Mouse (Mus musculus) neural tube, embryonic 14.5 days (tissue): ENCODE data around the gene Tmem86a. TPM values are rescaled to one million over a fixed set of nuclear protein-coding genes. Genes with fewer than 3 reads are reported as not detected.

Source experiments
- ATAC-seq: fragments of 200-750 bp; cut with Nextera tagmentation; 2 replicates; pipeline ENCODE4 v1.8.0; 2017; ENCODE audit warnings: low read depth, mild to moderate bottlenecking, moderate TSS enrichment, moderate library complexity
- H3K27ac ChIP-seq: fragments of 300-500 bp; sonication (generic); 2 replicates; pipeline ENCODE4 v1.5.1; 2014; ENCODE audit warnings: low read depth, mild to moderate bottlenecking, control low read depth, low read length, moderate library complexity, mixed read lengths
- H3K27me3 ChIP-seq: fragments of 300-500 bp; sonication (generic); 2 replicates; pipeline ENCODE4 v1.6.1; 2014; ENCODE audit warnings: low read length; ENCODE audit not compliant: control insufficient read depth, insufficient read depth
- H3K36me3 ChIP-seq: fragments of 300-500 bp; sonication (generic); 2 replicates; pipeline ENCODE4 v1.6.1; 2014; ENCODE audit warnings: low read length, mixed read lengths; ENCODE audit not compliant: control insufficient read depth, insufficient read depth
- H3K4me1 ChIP-seq: fragments of 300-500 bp; sonication (generic); 2 replicates; pipeline ENCODE4 v1.6.1; 2014; ENCODE audit warnings: low read length; ENCODE audit not compliant: control insufficient read depth, insufficient read depth
- H3K4me2 ChIP-seq: fragments of 300-500 bp; sonication (generic); 2 replicates; pipeline ENCODE4 v1.6.1; 2014; ENCODE audit warnings: mild to moderate bottlenecking, low read depth, low read length, control low read depth
- H3K4me3 ChIP-seq: fragments of 300-500 bp; sonication (generic); 2 replicates; pipeline ENCODE4 v1.5.1; 2014; ENCODE audit warnings: low read depth, low read length, control low read depth, mixed read lengths
- H3K9ac ChIP-seq: fragments of 300-500 bp; sonication (generic); replicated peaks from 2 replicates; pipeline ENCODE4 v1.6.1; 2014; ENCODE audit warnings: low read depth, mild to moderate bottlenecking, control low read depth, low read length, mixed read lengths
- H3K9me3 ChIP-seq: fragments of 300-500 bp; sonication (generic); 2 replicates; pipeline ENCODE4 v1.6.1; 2016; ENCODE audit warnings: low read length; ENCODE audit not compliant: control insufficient read depth
- WGBS: fragments of 180-500 bp; shearing (Covaris S2); extraction: QIAGEN DNeasy Blood & Tissue Kit; methylation state at CpG from one replicate; pipeline ENCODE4 v1.1.7; 2014; 5-methylcytosine and 5-hydroxymethylcytosine counted together
- polyA plus RNA-seq: library from polyadenylated mRNA; unstranded; fragments of >200 nt; fragmentation: Nextera tagmentation; extraction: Ambion mirVana; gene quantifications from 2 replicates; pipeline ENCODE4 v1.2.1, GENCODE M21; 2014

Gene Tmem86a
- polyA plus RNA-seq, 1 experiment from 2014 or later: 15.4 TPM

- H3K9me3 ChIP-seq: no peaks in the 10 kb centered on the region
- ATAC-seq: no peak
- H3K27me3 ChIP-seq: no peaks in the 10 kb centered on the region
- peak overlapping the region; percentile 16; the same call in 1 of the 2 replicates for H3K9ac ChIP-seq
- H3K4me2 ChIP-seq: no peak overlapping the region
- no peaks in the 10 kb centered on the region for H3K4me1 ChIP-seq
- peaks cover 13% of the 10 kb centered on the region for H3K36me3 ChIP-seq
- H3K4me3 ChIP-seq: no peak overlapping the region
- no peak overlapping the region for H3K27ac ChIP-seq
- 66% methylated on average over 3 of the region's 3 CpGs for WGBS
Measured at GRCm38 (mm10) chr7:47080868-47081267, 30.5 kb downstream of the Tmem86a start.

- Histone ChIP-seq H3K36me3 (peaks cover 16% of the 10 kb centered on the region), H3K27ac (no peak overlapping the region), H3K4me2 (no peak overlapping the region), H3K9me3 (no peaks in the 10 kb centered on the region), H3K27me3 (no peaks in the 10 kb centered on the region), H3K9ac (peak overlapping the region; percentile 16; the same call in 1 of the 2 replicates), H3K4me3 (no peak overlapping the region), H3K4me1 (no peaks in the 10 kb centered on the region)
- no peak for ATAC-seq
- 51% methylated on average over 6 of the region's 6 CpGs for WGBS
Measured at GRCm38 (mm10) chr7:47081277-47081676, 30.9 kb downstream of the Tmem86a start.

GRCm38 (mm10) chr7:47085075-47085474 lies 34.7 kb downstream of the Tmem86a start:
- H3K9ac ChIP-seq: no peak overlapping the region
- no peak for ATAC-seq
- 72% methylated on average over 1 of the region's 1 CpGs for WGBS
- H3K4me1 ChIP-seq: no peaks in the 10 kb centered on the region
- H3K4me3 ChIP-seq: no peak overlapping the region
- H3K4me2 ChIP-seq: no peak overlapping the region
- H3K27me3 ChIP-seq: no peaks in the 10 kb centered on the region
- no peak overlapping the region for H3K27ac ChIP-seq
- peaks cover 26% of the 10 kb centered on the region for H3K36me3 ChIP-seq
- H3K9me3 ChIP-seq: no peaks in the 10 kb centered on the region

- no peak for ATAC-seq
- 73% methylated on average over 5 of the region's 5 CpGs for WGBS
Measured at GRCm38 (mm10) chr7:47093935-47094334, 43.5 kb downstream of the Tmem86a start.

GRCm38 (mm10) chr7:47094969-47095368 lies 44.6 kb downstream of the Tmem86a start:
- Histone ChIP-seq H3K4me2 (no peak overlapping the region), H3K4me3 (no peak overlapping the region), H3K9me3 (no peaks in the 10 kb centered on the region), H3K4me1 (no peaks in the 10 kb centered on the region), H3K27ac (no peak overlapping the region), H3K9ac (no peak overlapping the region), H3K27me3 (no peaks in the 10 kb centered on the region), H3K36me3 (peaks cover 5% of the 10 kb centered on the region; the same call in 1 of the 2 replicates)
- WGBS: 81% methylated on average over 2 of the region's 2 CpGs
- ATAC-seq: no peak

More at GRCm38 (mm10) chr7:47093935-47094334, 43.5 kb downstream of the Tmem86a start:
- Histone ChIP-seq H3K9me3 (no peaks in the 10 kb centered on the region), H3K27ac (no peak overlapping the region), H3K4me2 (no peak overlapping the region), H3K36me3 (peaks cover 7% of the 10 kb centered on the region; the same call in 1 of the 2 replicates), H3K4me3 (no peak overlapping the region), H3K27me3 (no peaks in the 10 kb centered on the region), H3K4me1 (no peaks in the 10 kb centered on the region), H3K9ac (no peak overlapping the region)

- Histone ChIP-seq H3K9me3 (no peaks in the 10 kb centered on the region), H3K27me3 (no peaks in the 10 kb centered on the region), H3K4me3 (no peak overlapping the region), H3K27ac (no peak overlapping the region), H3K9ac (no peak overlapping the region), H3K4me2 (no peak overlapping the region), H3K4me1 (no peaks in the 10 kb centered on the region), H3K36me3 (no peaks in the 10 kb centered on the region)
- WGBS: 63% methylated on average over 7 of the region's 7 CpGs
- no peak for ATAC-seq
Measured at GRCm38 (mm10) chr7:47098044-47098443, 47.6 kb downstream of the Tmem86a start.

- no peak for ATAC-seq
- no peak overlapping the region for H3K4me3 ChIP-seq
- H3K9ac ChIP-seq: no peak overlapping the region
- no peak overlapping the region for H3K27ac ChIP-seq
- H3K4me1 ChIP-seq: no peaks in the 10 kb centered on the region
- no peaks in the 10 kb centered on the region for H3K36me3 ChIP-seq
- H3K27me3 ChIP-seq: no peaks in the 10 kb centered on the region
- WGBS: 84% methylated on average over 7 of the region's 7 CpGs
- H3K9me3 ChIP-seq: no peaks in the 10 kb centered on the region
- no peak overlapping the region for H3K4me2 ChIP-seq
Measured at GRCm38 (mm10) chr7:47099306-47099705, 48.9 kb downstream of the Tmem86a start.

- no peaks in the 10 kb centered on the region for H3K36me3 ChIP-seq
- no peak overlapping the region for H3K4me2 ChIP-seq
- WGBS: 73% methylated on average over 6 of the region's 6 CpGs
- H3K4me3 ChIP-seq: no peak overlapping the region
- H3K4me1 ChIP-seq: no peaks in the 10 kb centered on the region
- H3K9ac ChIP-seq: no peak overlapping the region
- H3K9me3 ChIP-seq: no peaks in the 10 kb centered on the region
- no peak overlapping the region for H3K27ac ChIP-seq
- no peaks in the 10 kb centered on the region for H3K27me3 ChIP-seq
- no peak for ATAC-seq
Measured at GRCm38 (mm10) chr7:47100615-47101014, 50.2 kb downstream of the Tmem86a start.

GRCm38 (mm10) chr7:47102970-47103369 lies 52.6 kb downstream of the Tmem86a start:
- no peaks in the 10 kb centered on the region for H3K36me3 ChIP-seq
- H3K27ac ChIP-seq: no peak overlapping the region
- no peak overlapping the region for H3K4me2 ChIP-seq
- H3K9ac ChIP-seq: no peak overlapping the region
- H3K27me3 ChIP-seq: no peaks in the 10 kb centered on the region
- no peak overlapping the region for H3K4me3 ChIP-seq
- WGBS: 82% methylated on average over 2 of the region's 2 CpGs
- no peaks in the 10 kb centered on the region for H3K4me1 ChIP-seq
- H3K9me3 ChIP-seq: no peaks in the 10 kb centered on the region
- no peak for ATAC-seq
